Mouse (Mus musculus): ENCODE data around the gene Gm38392. TPM values are rescaled to one million over a fixed set of nuclear protein-coding genes. Genes with fewer than 3 reads are reported as not detected.
A peak's percentile ranks its signal among the peaks of the same experiment; 100 is the strongest.
"Not testable (repeated sequence)": the region's sequence is repeated elsewhere in the genome, so short reads cannot be mapped to it uniquely, and the experiment has no call there.

Gene Gm38392
- total RNA-seq (2021) = not detected

DNA sequence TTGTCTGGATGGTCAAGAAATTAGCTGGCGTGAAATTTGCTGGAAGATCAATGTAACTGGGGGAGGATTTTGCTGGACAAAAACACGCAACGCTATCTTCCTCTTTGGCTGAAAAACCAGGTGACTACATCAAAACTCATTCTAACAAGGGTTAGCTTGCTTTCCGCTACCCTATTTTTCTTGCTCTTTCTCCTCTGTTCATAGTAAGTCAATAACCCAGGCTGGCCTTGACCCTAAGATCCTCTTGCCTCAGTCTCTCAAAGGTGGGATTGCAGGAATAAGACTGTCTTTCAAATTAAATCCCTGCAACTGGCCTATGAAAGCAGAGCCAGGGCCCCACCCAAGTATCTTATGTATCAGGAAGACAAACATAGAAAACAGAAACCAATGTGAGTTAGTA lies at the start of gene Gm38392:
TSS of gene Gm38392 (minus strand) at position 101 of the 400 bp plus-strand sequence.
- no peak for DNase-seq

DNA sequence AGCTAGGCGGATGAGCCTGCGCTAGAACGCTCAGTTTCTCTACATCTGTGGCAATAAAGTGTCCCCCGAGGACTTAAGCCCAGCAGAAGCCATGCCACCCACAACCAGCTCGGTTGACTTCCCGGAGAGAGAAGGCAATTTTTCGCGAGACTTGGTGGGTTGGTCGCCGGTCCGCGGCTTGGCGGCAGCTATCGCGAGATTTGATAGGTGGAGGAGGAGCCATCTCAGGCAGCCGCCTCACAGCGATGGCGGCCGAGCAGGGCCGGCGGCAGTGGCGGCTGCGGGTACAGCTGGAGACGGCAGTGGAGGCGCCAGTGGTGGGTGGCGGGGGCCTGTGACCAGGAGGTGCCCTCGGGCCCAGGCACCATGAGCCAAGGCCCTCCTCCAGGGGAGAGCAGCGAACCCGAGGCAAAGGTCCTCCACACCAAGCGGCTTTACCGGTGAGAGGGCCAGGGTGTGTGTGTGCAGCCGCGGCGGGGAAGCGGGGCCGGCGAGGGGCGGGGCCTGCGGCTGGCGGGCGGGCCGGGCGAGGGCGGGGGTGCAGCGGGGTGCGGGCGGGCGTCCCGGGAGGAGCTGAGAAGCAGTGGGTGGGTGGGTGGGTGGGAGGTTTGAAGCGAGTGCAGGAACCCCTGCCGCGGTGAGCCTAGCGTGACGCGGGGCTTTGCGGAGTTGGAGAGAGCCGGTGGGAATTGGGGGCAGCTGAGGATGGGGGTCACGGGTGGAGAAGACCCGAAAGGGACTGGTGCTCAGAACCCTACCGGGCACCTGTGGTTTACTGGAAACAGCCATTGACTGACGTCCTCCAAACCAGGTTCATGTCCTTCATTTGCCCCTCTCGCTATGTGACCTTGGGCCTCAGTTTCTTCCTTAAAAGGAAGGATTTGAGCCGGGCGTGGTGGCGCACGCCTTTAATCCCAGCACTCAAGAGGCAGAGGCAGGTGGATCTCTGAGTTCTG lies 49.3 kb upstream of the Gm38392 start, which contains the start of the genes Tmem79 and Smg5:
TSS of gene Tmem79 (minus strand) at position 91 of the 956 bp plus-strand sequence.
TSS of gene Smg5 (plus strand) at position 203 of the 956 bp plus-strand sequence.
- DNase-seq = peak; percentile 98

DNA sequence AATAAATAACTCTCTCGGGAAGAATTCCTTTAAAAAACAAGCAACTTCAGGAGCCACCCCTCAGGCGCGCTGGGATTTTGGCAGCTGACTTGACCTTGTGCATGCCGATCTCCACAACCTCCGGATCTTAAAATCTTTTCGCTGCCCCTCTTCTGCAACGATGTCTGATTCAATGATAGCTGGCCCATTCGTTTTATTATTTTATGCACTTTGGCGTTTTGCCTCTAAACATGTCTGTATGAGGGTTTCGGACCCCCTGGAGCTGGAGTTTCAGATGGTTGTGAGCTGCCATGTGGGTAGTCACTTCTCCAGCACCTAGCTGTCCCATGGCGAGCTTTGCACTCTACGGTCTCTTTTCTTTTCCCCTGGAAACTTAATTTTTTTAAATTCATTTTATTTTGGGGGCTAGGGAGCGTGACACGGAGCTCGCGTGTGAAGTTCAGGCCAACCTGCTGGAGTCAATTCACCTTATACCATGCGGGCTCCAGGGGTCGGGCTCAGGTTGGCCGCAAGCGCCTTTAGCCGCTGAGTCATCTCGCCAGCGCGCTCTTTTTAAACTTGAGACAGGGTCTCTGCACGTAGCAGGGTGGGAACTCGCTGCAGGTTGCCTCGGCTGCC lies 48.5 kb upstream of the Gm38392 start:
- DNase-seq = no peak

DNA sequence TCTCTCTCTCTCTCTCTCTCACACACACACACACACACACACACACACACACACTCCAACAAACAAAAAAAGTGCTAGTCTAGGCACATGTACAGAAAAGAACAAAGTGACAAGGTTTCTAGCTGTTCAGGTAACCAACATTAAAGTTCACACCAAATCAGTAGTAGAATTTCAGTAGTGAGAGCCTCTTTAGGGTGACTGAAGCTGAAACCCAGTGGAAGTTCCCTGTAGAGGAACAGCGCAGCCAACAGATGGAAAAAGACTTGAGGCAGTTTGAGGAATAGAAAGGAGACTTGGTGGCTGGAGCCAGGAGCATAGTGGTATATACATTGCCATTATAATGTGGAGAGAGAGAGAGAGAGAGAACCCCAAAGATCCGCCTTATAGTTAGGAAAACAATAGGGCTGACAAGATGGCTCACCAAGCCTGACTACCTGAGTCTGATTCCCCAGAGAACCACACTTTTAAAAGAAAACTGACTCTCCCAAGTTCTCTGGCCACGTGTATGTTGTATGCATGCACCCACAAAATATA lies 48.0 kb upstream of the Gm38392 start:
- DNase-seq = no peak

- DNase-seq = no peak
These were observed 47.1 kb upstream of the Gm38392 start for GRCm38 (mm10) chr3:88334029-88334658.

- DNase-seq = peak; percentile 58
These were observed 44.3 kb upstream of the Gm38392 start for GRCm38 (mm10) chr3:88331282-88331681.

DNA sequence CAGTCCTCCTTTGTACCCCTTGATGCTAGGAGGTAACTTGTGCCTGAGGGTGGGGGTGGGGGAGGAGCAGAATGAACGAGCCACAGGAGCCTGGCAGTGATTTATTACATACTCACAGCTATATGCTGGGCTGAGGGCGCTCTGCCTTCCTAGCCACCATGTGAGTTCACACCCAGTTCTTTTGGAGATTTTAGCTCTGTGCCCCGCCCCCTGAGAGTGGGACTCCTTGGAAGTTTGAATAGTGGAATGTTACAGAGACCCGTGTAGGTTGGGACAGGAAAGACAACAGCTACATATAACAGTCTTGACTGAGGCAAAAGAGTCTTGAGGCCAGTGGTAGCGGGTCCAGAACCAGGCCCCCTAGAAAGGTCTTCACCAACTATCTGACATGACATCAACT lies 41.9 kb upstream of the Gm38392 start:
- DNase-seq = no peak

DNA sequence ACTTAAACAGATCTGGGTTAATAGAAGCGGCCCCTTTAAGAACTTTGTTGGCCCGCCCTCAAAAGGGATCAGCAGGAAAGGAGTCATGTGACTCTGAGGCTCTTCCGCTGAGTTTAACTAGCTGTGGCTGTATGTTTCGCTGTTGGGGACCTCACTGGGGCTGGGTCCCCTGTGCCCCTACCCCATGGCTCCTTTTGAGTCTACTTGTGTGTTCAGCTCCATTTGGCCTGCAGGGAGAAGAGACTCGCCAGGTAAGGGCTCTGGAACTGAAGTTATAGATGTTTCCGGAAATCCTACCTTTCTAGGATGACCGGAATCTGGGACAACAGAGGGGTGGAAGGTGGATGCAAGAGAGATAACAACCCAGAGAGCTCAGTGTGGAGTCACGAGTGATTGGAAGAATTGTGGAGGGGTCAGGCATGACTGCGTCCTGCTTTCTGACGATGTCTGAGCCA lies 38.0 kb upstream of the Gm38392 start, which contains the start of gene Glmp:
TSS of gene Glmp (plus strand) at position 73 of the 455 bp plus-strand sequence.
- peak; percentile 61 for DNase-seq

- no peak for DNase-seq
These were observed 12.2 kb upstream of the Gm38392 start for GRCm38 (mm10) chr3:88299172-88299571.

GRCm38 (mm10) chr3:88297321-88297851 lies 10.4 kb upstream of the Gm38392 start:
- DNase-seq = no peak

DNA sequence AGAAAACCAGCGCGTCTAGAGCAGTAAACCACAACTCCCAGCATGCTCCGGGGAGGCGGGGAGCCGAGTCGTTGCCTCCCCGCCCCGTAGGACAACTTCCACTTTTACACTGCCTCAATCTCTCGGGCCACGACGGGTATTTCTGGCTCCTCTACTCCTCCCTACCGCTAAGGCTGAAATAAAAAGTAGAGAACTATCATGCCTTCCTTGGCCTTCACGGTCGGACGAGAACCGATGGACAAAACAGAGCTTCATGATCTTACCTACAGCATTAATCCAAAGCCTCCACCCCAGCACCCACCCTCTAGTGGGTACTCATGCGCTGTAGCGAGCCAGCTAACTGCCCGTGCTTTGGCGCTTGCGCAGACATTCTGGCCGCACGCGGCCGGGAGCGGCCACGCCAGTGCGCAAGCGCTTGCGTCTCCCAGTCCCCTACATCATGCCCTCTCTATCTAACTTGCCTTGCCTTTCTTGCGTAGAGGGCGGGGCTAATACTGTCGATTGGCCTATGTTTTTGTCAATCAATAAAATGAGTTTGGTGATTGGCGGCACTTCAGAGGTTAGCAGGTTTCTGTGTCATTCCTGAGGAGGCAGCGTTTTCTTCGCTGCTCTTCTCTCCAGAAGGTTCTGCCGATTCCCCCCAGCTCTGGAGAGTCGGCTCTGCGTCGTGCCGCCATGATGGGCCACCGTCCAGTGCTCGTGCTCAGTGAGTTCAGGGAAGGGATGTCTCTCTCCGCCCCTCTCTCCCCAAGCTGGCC lies 9.7 kb upstream of the Gm38392 start, which contains the start of the genes Tsacc and Cct3:
TSS of gene Tsacc (minus strand) at position 439 of the 758 bp plus-strand sequence.
TSS of gene Cct3 (plus strand) at position 556 of the 758 bp plus-strand sequence.
- peak; percentile 96 for DNase-seq

GRCm38 (mm10) chr3:88296110-88296560 lies 9.1 kb upstream of the Gm38392 start:
- DNase-seq = no peak

GRCm38 (mm10) chr3:88295272-88295671 lies 8.3 kb upstream of the Gm38392 start:
- DNase-seq = not testable (repeated sequence)

- DNase-seq = peak; percentile 14
These were observed 5.0 kb upstream of the Gm38392 start for GRCm38 (mm10) chr3:88291970-88292369.

GRCm38 (mm10) chr3:88288133-88288713 lies 1.2 kb upstream of the Gm38392 start:
- DNase-seq = not testable (repeated sequence)

- DNase-seq = not testable (repeated sequence)
These were observed 1.5 kb downstream of the Gm38392 start for GRCm38 (mm10) chr3:88285565-88285895.

GRCm38 (mm10) chr3:88284815-88285564 lies 2.0 kb downstream of the Gm38392 start:
- DNase-seq = not testable (repeated sequence)

GRCm38 (mm10) chr3:88281141-88281916 lies 5.7 kb downstream of the Gm38392 start:
- not testable (repeated sequence) for DNase-seq

DNA sequence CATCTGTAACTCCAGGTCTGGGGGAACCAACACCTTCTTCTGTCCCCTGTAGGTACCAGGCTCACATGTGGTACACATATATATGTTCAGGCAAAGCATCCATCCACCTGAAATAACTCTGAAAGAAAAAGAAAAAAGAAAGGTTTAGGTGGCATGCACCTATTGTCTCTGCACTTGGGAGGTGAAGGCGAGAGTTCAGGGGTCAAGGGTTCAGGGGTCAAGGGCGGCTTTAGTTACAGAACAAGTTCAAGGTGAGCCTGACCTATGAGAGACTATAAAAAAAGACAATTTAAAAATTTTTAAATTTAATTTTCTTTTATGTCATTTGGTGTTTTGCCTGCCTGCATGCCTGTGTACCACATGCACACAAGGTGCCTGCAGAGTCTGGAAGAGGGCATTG lies 7.0 kb downstream of the Gm38392 start:
- no peak for DNase-seq
